Mouse (Mus musculus) testis, adult 2 months (tissue): ENCODE results near the gene Heatr4.

Experiments used
- CTCF ChIP-seq: fragments of 200-500 bp; IDR thresholded peaks from 2 replicates; pipeline ENCODE4 v1.5.1; 2012; ENCODE audit warnings: low read depth, mild to moderate bottlenecking, inconsistent platforms, low read length, moderate library complexity; ENCODE audit not compliant: control insufficient read depth, insufficient read depth, insufficient replicate concordance
- POLR2A ChIP-seq: fragments of 200-500 bp; IDR thresholded peaks from 2 replicates; pipeline ENCODE4 v1.6.1; 2012; ENCODE audit warnings: low read depth, mild to moderate bottlenecking, inconsistent platforms, low read length, moderate library complexity; ENCODE audit not compliant: control insufficient read depth

DNA sequence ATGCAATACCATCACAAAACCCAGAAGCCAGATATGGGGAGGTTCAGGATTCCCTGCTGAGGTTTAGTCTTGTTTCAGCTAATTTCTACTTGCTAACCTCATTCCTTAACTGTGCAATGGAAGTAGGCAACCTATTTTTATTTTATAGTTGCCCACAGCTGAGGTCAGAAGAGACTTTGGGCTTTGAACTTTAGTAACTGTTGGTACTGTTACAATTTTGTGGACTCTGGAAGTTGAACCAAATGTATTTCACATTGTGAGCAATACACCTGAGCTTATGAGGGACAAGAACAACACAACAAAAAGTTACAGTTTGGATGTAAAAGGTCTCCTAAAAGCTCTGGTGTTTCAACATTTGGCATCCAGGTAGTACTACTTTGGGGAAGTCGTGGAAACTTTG is 69.9 kb downstream of the Heatr4 start:
- TF ChIP-seq POLR2A (no peak), CTCF (no peak)
